Mouse (Mus musculus) Muller cell, postnatal 12 days (primary cell): Measurements from ENCODE around the gene Ptpn20.

Experiments used
- DNase-seq: peaks from one replicate; pipeline ENCODE4 v3.0.0-alpha.2; 2015; ENCODE audit errors: inconsistent ontology term

The Ptpn20 gene

GRCm38 (mm10) chr14:33588951-33589350 lies at the start of gene Ptpn20:
TSS of gene Ptpn20 (plus strand) at chr14:33589207.
- DNase-seq, result no peak

- DNase-seq, result no peak
These were observed 49.3 kb upstream of the Ptpn20 start for GRCm38 (mm10) chr14:33539559-33540167.

- DNase-seq, result no peak
These were observed 43.4 kb upstream of the Ptpn20 start for GRCm38 (mm10) chr14:33545565-33546143.

- no peak for DNase-seq
These were observed 40.4 kb upstream of the Ptpn20 start for GRCm38 (mm10) chr14:33548650-33549049.

GRCm38 (mm10) chr14:33549856-33550255 lies 39.2 kb upstream of the Ptpn20 start:
- no peak for DNase-seq

- no peak for DNase-seq
These were observed 18.3 kb upstream of the Ptpn20 start for GRCm38 (mm10) chr14:33570737-33571136.

- no peak for DNase-seq
These were observed 15.4 kb upstream of the Ptpn20 start for GRCm38 (mm10) chr14:33573643-33574042.

- no peak for DNase-seq
These were observed 9.1 kb upstream of the Ptpn20 start for GRCm38 (mm10) chr14:33579771-33580484.

- no peak for DNase-seq
These were observed 9.5 kb downstream of the Ptpn20 start for GRCm38 (mm10) chr14:33598376-33599130.

GRCm38 (mm10) chr14:33607431-33607830 lies 18.4 kb downstream of the Ptpn20 start:
- no peak for DNase-seq

- DNase-seq, result no peak
These were observed 36.0 kb downstream of the Ptpn20 start for GRCm38 (mm10) chr14:33625036-33625435.

GRCm38 (mm10) chr14:33632790-33633372 lies 43.9 kb downstream of the Ptpn20 start:
- DNase-seq, result peak; percentile 12

- DNase-seq, result no peak
These were observed 45.3 kb downstream of the Ptpn20 start for GRCm38 (mm10) chr14:33634354-33634753.

- DNase-seq, result no peak
These were observed 45.8 kb downstream of the Ptpn20 start for GRCm38 (mm10) chr14:33634774-33635173.

- DNase-seq, result no peak
These were observed 50.4 kb downstream of the Ptpn20 start for GRCm38 (mm10) chr14:33639357-33639756.

GRCm38 (mm10) chr14:33650721-33651120 lies 61.7 kb downstream of the Ptpn20 start:
- DNase-seq, result no peak

- DNase-seq, result no peak
These were observed 68.5 kb downstream of the Ptpn20 start for GRCm38 (mm10) chr14:33657471-33657901.

- no peak for DNase-seq
These were observed 69.3 kb downstream of the Ptpn20 start for GRCm38 (mm10) chr14:33658331-33658730.

GRCm38 (mm10) chr14:33662080-33662479 lies 73.1 kb downstream of the Ptpn20 start:
- DNase-seq, result no peak

GRCm38 (mm10) chr14:33666301-33666700 lies 77.3 kb downstream of the Ptpn20 start:
- no peak for DNase-seq

- no peak for DNase-seq
These were observed 80.9 kb downstream of the Ptpn20 start for GRCm38 (mm10) chr14:33669891-33670290.
